In the genomic region with DNA sequence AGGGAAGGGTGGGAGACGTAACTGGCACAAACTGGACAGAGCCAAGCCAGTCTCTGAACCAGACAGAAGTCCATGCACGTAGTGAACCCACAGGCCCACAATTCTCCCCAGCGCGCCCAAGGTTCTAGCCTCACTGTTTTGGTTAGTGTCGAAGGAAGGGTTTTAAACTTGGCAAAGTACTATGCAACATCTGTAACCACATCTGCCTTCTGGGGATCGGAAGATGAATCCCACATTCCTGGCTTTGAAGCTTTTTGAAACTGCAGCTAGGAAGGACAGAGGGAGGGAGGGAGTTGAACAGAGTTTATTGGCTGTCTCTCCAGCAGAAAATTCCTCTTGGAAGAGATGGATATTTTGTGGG, we compare ENCODE assay signal across 9 mouse cellular contexts. TPM values are rescaled to one million over a fixed set of nuclear protein-coding genes. Genes with fewer than 3 reads are reported as not detected.
DNase-seq lines count a peak whose midpoint lies in the region; ATAC-seq and TF ChIP-seq lines count a peak whose summit lies in the region.
"Had no signal": no experiment of that assay in that cellular context is flagged by ENCODE, and none has a peak within 500 bp of the region (broad histone marks: within the 10 kb centered on the region; RNA-seq: fewer than 3 reads in every experiment).

No protein-coding gene starts in this region.

- peak overlapping the region; percentile 99 for H3K27ac ChIP-seq in embryonic facial prominence, embryonic 13.5 days
- peak overlapping the region; percentile 98 for H3K27ac ChIP-seq in hindbrain, embryonic 16.5 days (ENCODE audit: low read depth, low read length)
- no peak overlapping the region; the same call in 1 of the 2 replicates for H3K27ac ChIP-seq in midbrain, embryonic 11.5 days (ENCODE audit: low read depth, low read length)

- H3K9ac ChIP-seq in embryonic facial prominence, embryonic 13.5 days: peak overlapping the region; percentile 90
- peak overlapping the region; percentile 99 for H3K9ac ChIP-seq in hindbrain, embryonic 16.5 days (ENCODE audit: low read depth, low read length)
- H3K9ac ChIP-seq in midbrain, embryonic 11.5 days (ENCODE audit: low read length): peak overlapping the region; percentile 88

- peaks cover 62% of the 10 kb centered on the region for H3K79me3 ChIP-seq in C2C12 (ENCODE audit: low read depth)

- H3ac ChIP-seq in C2C12 (ENCODE audit: control insufficient read depth, insufficient read length, low read depth): peak overlapping the region; percentile 98

- no peaks in the 10 kb centered on the region for H3K9me3 ChIP-seq in erythroblast, embryonic 14.5 days (ENCODE audit: control insufficient read depth, low read length)
- no peaks in the 10 kb centered on the region for H3K9me3 ChIP-seq in embryonic facial prominence, embryonic 13.5 days
- H3K9me3 ChIP-seq in hindbrain, embryonic 16.5 days (ENCODE audit: control insufficient read depth, low read length): no peaks in the 10 kb centered on the region
- no peaks in the 10 kb centered on the region for H3K9me3 ChIP-seq in midbrain, embryonic 11.5 days (ENCODE audit: control insufficient read depth, low read length)

- no peaks in the 10 kb centered on the region for H3K36me3 ChIP-seq in erythroblast, embryonic 14.5 days (ENCODE audit: control insufficient read depth)
- peaks cover 1% of the 10 kb centered on the region for H3K36me3 ChIP-seq in C2C12 (ENCODE audit: control insufficient read depth, insufficient read depth)
- no peaks in the 10 kb centered on the region; the same call in 1 of the 2 replicates for H3K36me3 ChIP-seq in embryonic facial prominence, embryonic 13.5 days
- H3K36me3 ChIP-seq in hindbrain, embryonic 16.5 days (ENCODE audit: control insufficient read depth, insufficient read depth, low read length): no peaks in the 10 kb centered on the region
- H3K36me3 ChIP-seq in midbrain, embryonic 11.5 days (ENCODE audit: control insufficient read depth, insufficient read depth, low read length): no peaks in the 10 kb centered on the region
- H3K36me3 ChIP-seq: G1E had no signal

- peak; percentile 93 for DNase-seq in midbrain, embryonic 11.5 days (ENCODE audit: low spot score, missing footprints)
- DNase-seq in spleen, adult 12 weeks (ENCODE audit: low spot score): no peak
- DNase-seq in urinary bladder, postnatal 36 days (ENCODE audit: low spot score in 2 of 2): no peak

- peaks cover 44% of the 10 kb centered on the region for H3K27me3 ChIP-seq in erythroblast, embryonic 14.5 days (ENCODE audit: control insufficient read depth)
- no peaks in the 10 kb centered on the region for H3K27me3 ChIP-seq in C2C12 (ENCODE audit: control insufficient read depth, insufficient read depth, insufficient read length)
- H3K27me3 ChIP-seq in embryonic facial prominence, embryonic 13.5 days: no peaks in the 10 kb centered on the region
- H3K27me3 ChIP-seq in hindbrain, embryonic 16.5 days (replicated peaks; ENCODE audit: control insufficient read depth, insufficient read depth, low read length): no peaks in the 10 kb centered on the region
- H3K27me3 ChIP-seq in midbrain, embryonic 11.5 days (ENCODE audit: control insufficient read depth, insufficient read depth, low read length): no peaks in the 10 kb centered on the region

- peaks cover 82% of the 10 kb centered on the region for H3K79me2 ChIP-seq in C2C12 (ENCODE audit: control insufficient read depth, insufficient read depth)

- H3K4me1 ChIP-seq in erythroblast, embryonic 14.5 days (ENCODE audit: control insufficient read depth): no peaks in the 10 kb centered on the region; the same call in 1 of the 2 replicates
- peaks cover 49% of the 10 kb centered on the region for H3K4me1 ChIP-seq in embryonic facial prominence, embryonic 13.5 days
- peaks cover 30% of the 10 kb centered on the region for H3K4me1 ChIP-seq in hindbrain, embryonic 16.5 days (ENCODE audit: control insufficient read depth, insufficient read depth, low read depth, low read length)
- peaks cover 20% of the 10 kb centered on the region for H3K4me1 ChIP-seq in midbrain, embryonic 11.5 days (ENCODE audit: control insufficient read depth, insufficient read depth, low read length)

- WGBS in embryonic facial prominence, embryonic 13.5 days: 3% methylated on average over 6 of the region's 6 CpGs
- WGBS in hindbrain, embryonic 16.5 days: 3% methylated on average over 6 of the region's 6 CpGs
- WGBS in midbrain, embryonic 11.5 days: 7% methylated on average over 6 of the region's 6 CpGs

- ATAC-seq in erythroblast, adult 5-6 weeks (replicated peaks; ENCODE audit: low FRiP score, poor library complexity, severe bottlenecking): no peak
- no peak for ATAC-seq in embryonic facial prominence, embryonic 13.5 days (ENCODE audit: insufficient number of reproducible peaks, insufficient read depth, low FRiP score, low TSS enrichment, low read depth)
- no peak for ATAC-seq in hindbrain, embryonic 16.5 days
- no peak for ATAC-seq in midbrain, embryonic 11.5 days (ENCODE audit: low FRiP score)

- H3K4me3 ChIP-seq in erythroblast, embryonic 14.5 days (replicated peaks): peak overlapping the region; percentile 61
- H3K4me3 ChIP-seq in C2C12 (ENCODE audit: insufficient read depth, poor library complexity, severe bottlenecking): peak overlapping the region; percentile 81
- peak overlapping the region; percentile 89 for H3K4me3 ChIP-seq in embryonic facial prominence, embryonic 13.5 days
- peak overlapping the region; percentile 95 for H3K4me3 ChIP-seq in hindbrain, embryonic 16.5 days (ENCODE audit: low read length)
- H3K4me3 ChIP-seq in midbrain, embryonic 11.5 days (ENCODE audit: low read depth, low read length): peak overlapping the region; percentile 89

- no peak for TF ChIP-seq CTCF in C2C12 (IDR thresholded peaks at IDR 0.05; ENCODE audit: control insufficient read depth, insufficient read depth, insufficient read length)

- peak overlapping the region; percentile 77 for H3K4me2 ChIP-seq in embryonic facial prominence, embryonic 13.5 days
- H3K4me2 ChIP-seq in hindbrain, embryonic 16.5 days (ENCODE audit: low read length): peak overlapping the region; percentile 81
- H3K4me2 ChIP-seq in midbrain, embryonic 11.5 days: peak overlapping the region; percentile 66

TF ChIP-seq in C2C12, 6 proteins besides CTCF, POLR2A, EP300 and RAD21:
- TF ChIP-seq FOSL1 (IDR thresholded peaks at IDR 0.05; ENCODE audit: insufficient read depth, low read length, poor library complexity, severe bottlenecking): no peak
TF ChIP-seq in C2C12: peak in this region for 0.

RNA-seq across cellular contexts. Expression of gene Acvr1, which starts 0.9 kb away (rescaled TPM):
- polyA plus RNA-seq in erythroblast, embryonic 14.5 days (2012): not detected in 2 replicates
- total RNA-seq in erythroblast, adult 5-6 weeks (2015; ENCODE audit: low replicate concordance): 0.77 and 0.84 TPM in 2 replicates
- 2.8 TPM in 1 of 2 replicates, not detected in the other for total RNA-seq in erythroblast, adult 5-6 weeks (2017; ENCODE audit: low replicate concordance)
- 37.2 TPM for polyA plus RNA-seq in C2C12 (2012; fragmentation: generic; extraction: Trizol)
- 8.9 and 12.0 TPM in 2 replicates for polyA plus RNA-seq in embryonic facial prominence, embryonic 13.5 days (2015; fragmentation: Nextera tagmentation; extraction: Ambion mirVana)
- 4.6 and 5.1 TPM in 2 replicates for polyA plus RNA-seq in hindbrain, embryonic 16.5 days (2015; fragmentation: Nextera tagmentation; extraction: Ambion mirVana)
- polyA plus RNA-seq in midbrain, embryonic 11.5 days (2014; fragmentation: Nextera tagmentation; extraction: Ambion mirVana): 4.7 and 4.9 TPM in 2 replicates
- polyA plus RNA-seq: G1E had no signal

RNA-seq across cellular contexts. Expression of gene Upp2, which starts 1.1 kb away (rescaled TPM):
- polyA plus RNA-seq in erythroblast, embryonic 14.5 days (2012): not detected in 2 replicates
- total RNA-seq in erythroblast, adult 5-6 weeks (2015; ENCODE audit: low replicate concordance): not detected in 2 replicates
- not detected in 2 replicates for total RNA-seq in erythroblast, adult 5-6 weeks (2017; ENCODE audit: low replicate concordance)
- 7.3 TPM for polyA plus RNA-seq in C2C12 (2012; fragmentation: generic; extraction: Trizol)
- 11.4 and 14.1 TPM in 2 replicates for polyA plus RNA-seq in embryonic facial prominence, embryonic 13.5 days (2015; fragmentation: Nextera tagmentation; extraction: Ambion mirVana)
- polyA plus RNA-seq in hindbrain, embryonic 16.5 days (2015; fragmentation: Nextera tagmentation; extraction: Ambion mirVana): 14.6 and 15.1 TPM in 2 replicates
- 4.6 and 4.7 TPM in 2 replicates for polyA plus RNA-seq in midbrain, embryonic 11.5 days (2014; fragmentation: Nextera tagmentation; extraction: Ambion mirVana)
- polyA plus RNA-seq: G1E had no signal
